Mouse (Mus musculus) thymus, postnatal 0 days (tissue): ENCODE data around the gene Slc11a1. TPM values are rescaled to one million over a fixed set of nuclear protein-coding genes. Genes with fewer than 3 reads are reported as not detected.
A peak's percentile ranks its signal among the peaks of the same experiment; 100 is the strongest.

Experiments
- DNase-seq: peaks from one replicate; pipeline ENCODE4 v3.0.0-alpha.2; 2015; ENCODE audit warnings: low spot score
- microRNA counts: library from miRNA; unstranded; fragments of <30 nt; microRNA quantifications from one replicate; lab custom pipeline; 2015
- microRNA-seq: library from miRNA; unstranded; fragments of <30 nt; microRNA quantifications from one replicate; pipeline ENCODE4, GENCODE M21; 2016; ENCODE audit warnings: borderline number of aligned reads
- polyA plus RNA-seq: library from polyadenylated mRNA; unstranded; fragments of >200 nt; fragmentation: Nextera tagmentation; extraction: Ambion mirVana; gene quantifications from 2 replicates; pipeline ENCODE4 v1.2.1, GENCODE M21; 2015

Slc11a1 gene
- polyA plus RNA-seq, 1 experiment from 2014 or later: 6.1 TPM

DNA sequence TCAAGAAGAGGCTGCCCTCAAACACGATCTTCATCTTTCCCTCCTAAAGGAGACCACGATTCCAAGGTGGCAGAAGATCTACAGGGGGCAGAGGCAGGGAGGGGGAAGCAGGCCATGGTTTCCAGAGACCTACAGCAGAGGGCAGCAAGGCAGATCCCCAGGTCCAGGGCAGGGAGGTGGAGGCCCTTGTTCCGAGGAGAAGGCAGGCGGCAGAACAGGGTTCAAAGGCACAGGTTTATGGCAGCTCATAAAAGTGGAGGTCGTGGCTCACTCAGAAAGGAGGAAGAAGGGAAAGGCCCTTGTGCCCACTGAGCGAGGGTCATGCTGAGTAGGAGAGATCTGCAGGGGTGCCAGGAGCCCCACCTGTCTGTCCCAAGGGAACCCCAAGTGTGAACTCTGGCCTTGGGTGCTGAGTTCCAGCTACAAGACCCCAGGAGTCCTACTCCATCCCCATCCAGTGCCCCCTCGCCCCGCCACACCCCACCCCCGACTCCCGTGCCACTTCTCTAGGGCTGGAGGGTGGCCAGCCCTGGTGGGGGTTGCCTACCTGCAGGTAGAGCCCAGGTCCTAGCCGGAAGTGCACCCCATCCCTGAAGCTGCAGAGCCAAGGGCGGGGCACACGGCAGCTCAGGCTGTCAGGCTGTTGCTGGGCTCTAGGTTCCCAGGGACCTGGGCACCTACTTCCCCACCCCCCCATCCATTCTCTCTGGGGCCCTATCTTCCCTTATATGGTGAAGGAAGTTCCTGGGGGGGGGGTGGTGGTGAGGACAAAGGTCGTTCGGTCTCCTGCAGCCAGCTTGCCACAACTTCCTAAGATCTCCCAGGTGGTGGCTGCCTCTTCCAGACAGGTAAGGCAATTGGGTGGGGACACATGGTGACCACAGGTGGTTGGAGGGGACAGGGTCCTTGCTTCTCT is 33.9 kb downstream of the Slc11a1 start, which contains the start of gene Vil1:
Vil1 (plus strand) TSS at position 788 of the 916 bp plus-strand sequence.
- DNase-seq: no peak

DNA sequence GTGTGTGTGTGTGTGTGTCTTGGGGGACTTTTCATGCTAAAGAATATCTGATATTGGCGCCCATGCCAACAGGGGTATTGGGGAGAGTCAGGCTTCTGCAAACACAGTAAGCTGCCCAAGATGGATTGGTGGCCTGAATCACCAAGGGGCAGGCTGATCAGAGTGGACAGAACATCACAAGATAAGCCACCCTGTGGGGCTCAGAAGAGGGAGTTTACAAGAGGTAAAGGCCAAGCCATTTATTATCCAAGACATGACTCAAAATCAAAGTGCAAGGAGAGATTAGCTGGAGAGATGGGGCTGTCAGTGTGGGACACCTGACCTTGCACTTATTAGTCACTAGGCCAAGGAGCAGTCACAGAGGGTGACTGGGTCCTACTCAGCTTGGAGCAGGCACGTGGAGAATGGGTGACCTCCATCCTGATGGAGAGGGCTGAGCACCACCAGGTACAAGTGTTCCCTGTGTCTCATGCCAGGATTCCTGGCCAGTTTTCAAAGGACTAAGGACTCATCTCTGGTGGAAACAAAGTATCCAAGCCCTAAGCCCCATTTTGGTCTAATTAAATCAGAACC is 36.8 kb downstream of the Slc11a1 start:
- no peak for DNase-seq

DNA sequence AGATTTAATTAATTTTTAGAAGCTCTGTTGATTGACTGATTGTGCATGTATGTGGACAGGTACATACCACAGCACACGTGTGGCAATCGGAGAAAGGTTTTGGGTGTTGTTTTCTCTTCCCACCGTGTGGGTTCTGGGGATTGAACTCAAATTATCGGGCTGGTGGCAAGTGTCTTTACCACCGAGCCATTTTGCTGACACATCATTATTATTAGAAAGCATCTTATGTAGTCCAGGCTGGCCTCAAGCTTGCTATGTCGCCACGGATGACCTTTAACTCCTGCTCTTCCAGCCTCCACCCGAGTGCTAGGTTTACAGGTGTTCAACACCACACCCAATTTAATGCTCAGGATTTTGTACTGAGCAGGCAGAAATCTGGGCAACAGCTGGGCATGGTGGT is 37.7 kb downstream of the Slc11a1 start:
- no peak for DNase-seq

DNA sequence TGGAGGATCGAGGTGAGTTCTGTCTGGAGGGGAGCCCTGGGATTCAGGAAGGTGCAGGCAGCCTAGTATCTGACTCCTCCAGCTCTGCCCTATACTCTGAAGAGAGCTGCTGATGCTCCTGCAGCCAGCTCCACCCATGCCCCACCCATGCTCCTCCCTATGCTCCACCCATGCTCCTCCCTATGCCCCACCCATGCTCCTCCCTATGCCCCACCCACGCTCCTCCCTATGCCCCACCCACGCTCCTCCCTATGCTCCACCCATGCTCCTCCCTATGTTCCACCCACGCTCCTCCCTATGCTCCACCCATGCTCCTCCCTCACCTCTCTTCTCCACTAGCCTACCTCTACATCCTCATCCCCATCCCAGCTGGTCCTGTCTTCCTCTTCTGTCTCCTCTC is 40.1 kb downstream of the Slc11a1 start:
- DNase-seq: peak; percentile 26

DNA sequence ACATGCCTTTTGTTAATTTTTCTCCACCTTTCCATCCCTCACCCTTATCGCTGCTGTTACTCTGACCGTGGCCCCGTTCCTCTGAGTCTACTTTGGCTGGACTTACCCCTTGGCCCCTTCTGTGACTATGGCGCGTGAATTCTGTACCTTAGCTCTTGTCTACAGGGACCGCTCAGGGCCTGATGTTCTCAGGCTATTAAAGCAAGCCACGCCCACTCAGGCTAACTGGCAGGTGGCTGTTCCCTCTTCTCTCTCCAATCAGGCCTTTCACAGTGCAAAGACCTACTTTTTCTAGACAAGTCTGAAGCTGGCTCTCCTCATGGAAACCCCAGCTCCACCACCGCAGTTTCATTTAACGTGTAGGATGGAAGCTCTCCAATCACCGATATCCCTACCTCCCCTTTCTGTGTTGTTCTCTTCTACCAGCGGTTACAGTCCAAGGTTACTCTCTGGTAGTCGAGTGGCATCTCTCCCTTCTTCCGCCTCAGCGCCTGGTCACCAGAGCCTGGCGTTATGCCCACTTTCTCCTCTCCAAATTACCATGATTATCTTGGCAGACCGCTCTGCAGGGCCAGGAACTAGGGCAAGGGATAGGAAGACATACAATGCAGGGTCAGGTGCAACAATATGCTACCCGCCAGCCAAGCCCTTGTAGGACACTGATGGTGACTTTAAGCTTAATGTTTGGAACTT is 43.9 kb downstream of the Slc11a1 start:
- DNase-seq: no peak

DNA sequence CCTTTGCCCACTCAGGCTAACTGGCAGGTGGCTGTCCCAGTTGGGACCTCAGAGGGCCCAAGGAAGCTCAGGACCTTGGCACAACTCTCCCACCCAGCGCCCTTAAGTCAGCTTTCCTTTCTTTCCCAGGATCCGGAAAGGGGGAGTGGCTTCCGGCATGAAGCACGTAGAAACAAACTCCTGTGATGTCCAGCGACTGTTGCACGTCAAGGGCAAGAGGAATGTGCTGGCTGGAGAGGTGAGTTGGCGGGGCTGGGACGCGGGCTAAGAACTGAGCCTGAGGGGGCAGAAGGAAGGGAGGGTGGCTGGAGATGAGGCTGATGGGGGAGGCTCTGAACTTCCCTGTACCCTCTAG is 44.4 kb downstream of the Slc11a1 start:
- DNase-seq: no peak

DNA sequence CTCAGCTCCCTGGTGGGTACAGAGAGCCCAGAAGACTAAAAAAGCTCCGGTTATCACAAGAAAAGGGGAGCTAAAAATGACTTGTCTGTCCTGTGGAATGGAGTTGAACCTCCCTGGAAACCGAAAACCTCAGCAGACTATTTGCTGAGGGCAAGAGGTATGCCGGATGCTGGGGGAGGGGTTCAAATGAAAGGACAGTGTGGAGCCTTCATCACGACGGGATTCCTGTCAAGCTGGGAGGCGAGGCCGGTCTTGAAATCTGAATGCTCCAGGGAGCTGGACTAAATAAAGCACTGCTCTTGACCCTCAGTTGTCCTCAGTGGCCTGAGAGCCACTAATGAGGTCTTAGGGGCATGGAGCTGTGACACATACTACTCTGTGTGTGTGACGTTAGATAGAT is 48.2 kb downstream of the Slc11a1 start:
- no peak for DNase-seq

DNA sequence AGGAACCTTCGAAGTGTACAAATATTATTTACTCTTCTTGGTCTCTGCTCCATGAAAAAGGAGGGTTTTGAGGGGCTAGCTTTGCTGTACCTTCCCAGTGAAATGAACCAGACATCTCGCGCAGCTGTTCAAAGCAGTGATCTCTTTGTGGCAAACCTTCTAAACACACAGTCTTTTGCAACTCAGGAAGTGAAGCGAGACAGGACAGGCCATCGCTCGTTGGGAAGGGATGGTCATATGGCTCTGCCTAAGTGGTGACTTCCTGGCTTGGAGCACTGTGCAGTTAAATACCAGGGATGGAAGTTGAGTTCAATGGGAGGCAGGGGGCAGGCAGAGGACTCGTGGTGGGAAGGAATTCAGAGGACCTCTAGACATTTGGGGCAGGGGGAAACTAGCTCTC is 50.9 kb downstream of the Slc11a1 start:
- DNase-seq: no peak

DNA sequence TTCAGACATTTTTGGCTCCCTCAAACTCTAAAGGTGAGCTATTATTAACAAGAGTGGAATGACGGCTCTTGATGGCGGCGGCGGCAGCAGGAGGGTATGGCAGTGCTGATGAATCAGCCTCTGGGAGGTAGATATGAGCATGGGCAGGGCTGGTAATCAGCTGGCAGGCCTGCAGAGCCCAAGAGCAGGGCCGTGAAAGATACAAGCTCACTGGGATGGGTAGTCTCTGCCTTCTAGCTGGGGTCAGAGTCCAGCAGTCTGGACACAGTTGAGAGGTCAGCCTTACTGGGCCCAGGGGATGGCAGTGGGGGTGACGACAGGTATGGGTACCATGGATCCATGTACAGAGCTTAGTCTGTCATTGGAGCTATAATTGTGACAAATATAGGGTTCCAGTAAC is 58.2 kb downstream of the Slc11a1 start:
- no peak for DNase-seq

DNA sequence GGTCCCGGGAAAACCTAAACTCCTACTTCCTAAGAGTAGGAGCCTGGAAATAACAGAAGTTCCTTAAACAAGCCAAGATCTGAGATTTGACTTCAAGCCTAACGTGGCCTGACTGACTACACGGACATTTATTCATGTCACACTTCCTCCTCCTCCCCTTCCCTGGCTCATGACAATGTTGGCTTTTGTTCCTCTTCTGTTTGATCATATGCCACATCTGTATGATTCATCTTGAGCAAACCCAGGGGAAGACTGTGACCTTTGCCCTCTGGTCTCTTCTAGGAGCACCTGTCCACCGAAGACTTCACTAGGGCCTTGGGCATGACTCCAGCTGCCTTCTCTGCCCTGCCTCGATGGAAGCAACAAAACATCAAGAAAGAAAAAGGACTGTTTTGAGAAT is 59.6 kb downstream of the Slc11a1 start:
- no peak for DNase-seq

DNA sequence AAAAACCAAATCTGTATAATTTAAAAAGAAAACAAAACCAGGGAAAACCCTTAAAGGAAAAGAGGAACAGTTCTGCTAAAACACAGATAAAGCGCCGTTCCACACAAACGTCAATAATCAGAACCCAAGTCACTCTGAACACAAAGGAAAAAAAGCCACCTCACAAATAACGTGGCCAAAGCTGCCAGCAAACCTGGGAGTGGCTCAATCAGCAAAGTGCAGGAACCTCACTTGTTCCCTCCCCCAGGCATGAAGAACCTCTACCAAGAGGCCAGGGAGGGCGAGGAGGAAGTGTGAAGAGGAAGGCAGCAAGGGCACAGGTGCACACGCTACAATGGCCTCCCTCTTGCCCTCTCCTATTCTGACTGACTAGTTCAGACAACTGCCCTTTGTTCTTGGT is 60.6 kb downstream of the Slc11a1 start:
- peak; percentile 27 for DNase-seq

MicroRNAs encoded within 50 kb of the gene (microRNA counts, 519-probe panel; counts per million panel counts)
- 6,357 counts per million, percentile 91 among the panel's probes with 10 or more counts for microRNA mmu-miR-26b (lab: Ali Mortazavi, UCI)

Small RNA genes lying within 50 kb of the gene (microRNA-seq; reads per million reads assigned to microRNA genes)
- gene Mir26b: 74,738 reads per million, percentile 100 among the genes with 10 or more reads in this experiment

Other genes with a start within 250 kb of the Slc11a1 start
- gene Rufy4, start 249.7 kb upstream of the Slc11a1 start, polyA plus RNA-seq: 0.08 and 0.15 TPM in 2 replicates
- gene Cxcr2, start 221.2 kb upstream of the Slc11a1 start, polyA plus RNA-seq: 0.15 and 0.20 TPM in 2 replicates
- not detected in 2 replicates for gene Cxcr1, start 180.6 kb upstream of the Slc11a1 start, polyA plus RNA-seq
- 648 and 659 TPM in 2 replicates for gene Arpc2, start 139.1 kb upstream of the Slc11a1 start, polyA plus RNA-seq
- 0.35 and 0.92 TPM in 2 replicates for gene Gpbar1, start 96.6 kb upstream of the Slc11a1 start, polyA plus RNA-seq
- gene Aamp, start 90.5 kb upstream of the Slc11a1 start, polyA plus RNA-seq: 195 and 200 TPM in 2 replicates
- 84.9 and 93.3 TPM in 2 replicates for gene Pnkd, start 90.3 kb upstream of the Slc11a1 start, polyA plus RNA-seq
- gene Tmbim1, start 69.6 kb upstream of the Slc11a1 start, polyA plus RNA-seq: 10.9 and 12.2 TPM in 2 replicates
- 0.20 and 0.33 TPM in 2 replicates for gene Catip, start 13.1 kb upstream of the Slc11a1 start, polyA plus RNA-seq
- gene Ctdsp1, start 16.3 kb downstream of the Slc11a1 start, polyA plus RNA-seq: 55.5 and 56.1 TPM in 2 replicates
- gene Vil1, start 34.2 kb downstream of the Slc11a1 start, polyA plus RNA-seq: 0.29 and 0.30 TPM in 2 replicates
- 63.2 and 66.6 TPM in 2 replicates for gene Cnot9, start 130.9 kb downstream of the Slc11a1 start, polyA plus RNA-seq
- gene Plcd4, start 167.7 kb downstream of the Slc11a1 start, polyA plus RNA-seq: 0.53 and 1.1 TPM in 2 replicates
- gene Usp37, start 169.1 kb downstream of the Slc11a1 start, polyA plus RNA-seq: 20.8 and 21.9 TPM in 2 replicates
- 4.3 and 4.7 TPM in 2 replicates for gene Zfp142, start 213.1 kb downstream of the Slc11a1 start, polyA plus RNA-seq
- 14.0 and 14.2 TPM in 2 replicates for gene Bcs1l, start 213.1 kb downstream of the Slc11a1 start, polyA plus RNA-seq
- 27.7 and 29.7 TPM in 2 replicates for gene Rnf25, start 226.2 kb downstream of the Slc11a1 start, polyA plus RNA-seq
- gene Stk36, start 226.2 kb downstream of the Slc11a1 start, polyA plus RNA-seq: 1.3 and 2.0 TPM in 2 replicates